Mouse (Mus musculus): ENCODE data around the gene Myog. TPM values are rescaled to one million over a fixed set of nuclear protein-coding genes. Genes with fewer than 3 reads are reported as not detected.

Myog gene
- polyA plus RNA-seq, 1 experiment from 2014 or later: 2.9 TPM

GRCm38 (mm10) chr1:134280174-134280573 lies 9.6 kb upstream of the Myog start:
- Histone ChIP-seq H3K27ac (ENCODE audit: low read length) (no peak overlapping the region), H3K9ac (ENCODE audit: low read length) (no peak overlapping the region), H3K4me2 (ENCODE audit: low read depth, low read length) (no peak overlapping the region), H3K36me3 (ENCODE audit: control insufficient read depth, insufficient read depth, low read length) (no peaks in the 10 kb centered on the region), H3K27me3 (ENCODE audit: control insufficient read depth, insufficient read depth, low read depth, low read length) (no peaks in the 10 kb centered on the region), H3K4me1 (replicated peaks; ENCODE audit: control insufficient read depth, insufficient read depth, low read length) (no peaks in the 10 kb centered on the region), H3K4me3 (ENCODE audit: low read length) (no peak overlapping the region), H3K9me3 (ENCODE audit: control insufficient read depth, low read length) (no peaks in the 10 kb centered on the region)
- 73% methylated on average over 5 of the region's 5 CpGs for WGBS
- ATAC-seq (ENCODE audit: low read depth): no peak

- Histone ChIP-seq H3K4me2 (ENCODE audit: low read depth, low read length) (no peak overlapping the region), H3K27me3 (ENCODE audit: control insufficient read depth, insufficient read depth, low read depth, low read length) (no peaks in the 10 kb centered on the region), H3K36me3 (ENCODE audit: control insufficient read depth, insufficient read depth, low read length) (no peaks in the 10 kb centered on the region), H3K27ac (ENCODE audit: low read length) (no peak overlapping the region), H3K9me3 (ENCODE audit: control insufficient read depth, low read length) (no peaks in the 10 kb centered on the region), H3K9ac (ENCODE audit: low read length) (no peak overlapping the region), H3K4me3 (ENCODE audit: low read length) (no peak overlapping the region), H3K4me1 (replicated peaks; ENCODE audit: control insufficient read depth, insufficient read depth, low read length) (no peaks in the 10 kb centered on the region)
- WGBS: 71% methylated on average over 4 of the region's 4 CpGs
- ATAC-seq (ENCODE audit: low read depth): no peak
Observed at GRCm38 (mm10) chr1:134281563-134281962, 8.2 kb upstream of the Myog start.

DNA sequence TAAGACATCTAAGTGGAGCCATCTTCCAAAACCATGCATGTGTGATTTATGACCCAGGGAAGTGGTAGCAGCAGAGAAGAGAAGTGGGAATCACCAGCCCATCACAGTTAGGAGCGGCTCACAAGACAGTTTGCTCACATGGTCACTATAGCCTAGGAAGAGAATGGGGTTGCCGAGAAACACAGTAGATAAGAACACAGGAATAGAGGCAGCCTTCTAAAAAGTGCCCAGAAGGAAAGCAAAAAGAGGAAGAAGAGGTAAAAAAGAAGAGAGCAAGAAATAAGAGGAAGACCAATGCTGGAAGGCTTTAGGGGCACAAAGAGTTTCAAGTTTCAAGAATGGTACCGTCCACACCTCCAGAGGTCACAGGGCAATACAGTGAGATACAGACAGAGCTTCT lies 7.4 kb upstream of the Myog start:
- Histone ChIP-seq H3K4me3 (ENCODE audit: low read length) (no peak overlapping the region), H3K4me1 (replicated peaks; ENCODE audit: control insufficient read depth, insufficient read depth, low read length) (no peaks in the 10 kb centered on the region), H3K27me3 (ENCODE audit: control insufficient read depth, insufficient read depth, low read depth, low read length) (no peaks in the 10 kb centered on the region), H3K27ac (ENCODE audit: low read length) (no peak overlapping the region), H3K4me2 (ENCODE audit: low read depth, low read length) (no peak overlapping the region), H3K36me3 (ENCODE audit: control insufficient read depth, insufficient read depth, low read length) (no peaks in the 10 kb centered on the region), H3K9ac (ENCODE audit: low read length) (no peak overlapping the region), H3K9me3 (ENCODE audit: control insufficient read depth, low read length) (no peaks in the 10 kb centered on the region)
- 60% methylated on average over 3 of the region's 3 CpGs for WGBS
- ATAC-seq (ENCODE audit: low read depth): no peak

DNA sequence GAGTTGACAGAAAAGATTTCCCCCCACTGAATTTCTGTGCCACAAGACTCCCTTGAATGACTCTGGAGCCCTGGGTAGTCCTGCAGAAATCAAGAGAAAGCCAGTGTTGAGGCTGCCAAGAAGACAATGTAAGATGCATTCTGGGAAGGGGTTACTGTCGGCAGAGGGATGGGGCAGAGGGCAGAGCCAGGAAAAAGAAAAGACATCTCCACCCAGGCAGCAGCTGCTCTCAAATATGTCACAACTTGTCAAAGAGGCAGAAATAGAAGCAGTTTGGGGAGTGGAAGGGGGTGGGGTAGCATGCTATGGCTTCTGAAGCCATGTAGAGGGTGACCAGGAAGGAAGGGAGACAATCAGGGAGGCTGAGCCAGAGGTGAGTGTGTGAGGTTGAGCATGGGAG lies 6.7 kb upstream of the Myog start:
- no peak overlapping the region for H3K4me3 ChIP-seq (ENCODE audit: low read length)
- no peak overlapping the region for H3K4me2 ChIP-seq (ENCODE audit: low read depth, low read length)
- ATAC-seq (ENCODE audit: low read depth): peak; percentile 59; the same call in 1 of the 2 replicates
- no peak overlapping the region for H3K9ac ChIP-seq (ENCODE audit: low read length)
- no peak overlapping the region for H3K27ac ChIP-seq (ENCODE audit: low read length)
- H3K36me3 ChIP-seq (ENCODE audit: control insufficient read depth, insufficient read depth, low read length): no peaks in the 10 kb centered on the region
- no peaks in the 10 kb centered on the region for H3K27me3 ChIP-seq (ENCODE audit: control insufficient read depth, insufficient read depth, low read depth, low read length)
- no peaks in the 10 kb centered on the region for H3K9me3 ChIP-seq (ENCODE audit: control insufficient read depth, low read length)
- no peaks in the 10 kb centered on the region for H3K4me1 ChIP-seq (replicated peaks; ENCODE audit: control insufficient read depth, insufficient read depth, low read length)
- WGBS: 25% methylated on average over 1 of the region's 1 CpGs

DNA sequence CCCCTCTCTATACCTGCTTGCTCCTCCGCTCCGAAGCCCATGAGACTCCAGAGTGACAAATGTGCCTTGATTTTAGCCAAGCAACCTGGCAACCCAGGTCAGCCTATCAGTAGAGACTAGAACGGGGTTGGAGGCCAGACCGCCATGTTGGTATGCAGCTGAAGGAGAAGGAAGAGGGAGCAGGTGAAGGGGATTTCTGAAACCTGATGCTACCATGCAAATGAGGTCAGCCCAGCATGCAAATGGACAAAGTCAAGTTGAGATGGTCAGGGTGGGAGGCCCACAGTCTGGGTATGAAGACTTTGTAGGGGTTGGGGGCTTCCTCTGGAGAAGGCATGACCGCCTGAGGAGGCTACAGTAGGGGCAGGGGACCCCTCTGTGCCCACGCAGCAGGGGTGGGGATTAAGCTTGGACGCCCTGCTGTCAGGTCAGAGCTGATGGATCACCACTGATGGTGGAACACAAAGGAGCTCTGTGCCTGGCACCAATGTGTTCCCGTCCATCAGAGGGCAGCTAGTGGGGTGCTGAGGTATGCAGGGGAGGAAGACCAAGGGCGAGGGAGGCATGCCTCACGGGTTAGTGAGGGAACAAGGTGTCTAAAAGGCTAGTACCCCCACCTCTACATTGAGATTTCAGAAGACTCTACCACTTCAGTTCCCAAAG lies 4.2 kb upstream of the Myog start:
- ATAC-seq (ENCODE audit: low read depth): no peak
- Histone ChIP-seq H3K9ac (ENCODE audit: low read length) (no peak overlapping the region), H3K27ac (ENCODE audit: low read length) (no peak overlapping the region), H3K27me3 (ENCODE audit: control insufficient read depth, insufficient read depth, low read depth, low read length) (no peaks in the 10 kb centered on the region), H3K4me3 (ENCODE audit: low read length) (no peak overlapping the region), H3K9me3 (ENCODE audit: control insufficient read depth, low read length) (no peaks in the 10 kb centered on the region), H3K4me2 (ENCODE audit: low read depth, low read length) (no peak overlapping the region), H3K4me1 (replicated peaks; ENCODE audit: control insufficient read depth, insufficient read depth, low read length) (no peaks in the 10 kb centered on the region), H3K36me3 (ENCODE audit: control insufficient read depth, insufficient read depth, low read length) (no peaks in the 10 kb centered on the region)
- WGBS: 45% methylated on average over 10 of the region's 10 CpGs

- ATAC-seq (ENCODE audit: low read depth): no peak
Observed at GRCm38 (mm10) chr1:134288239-134288638, 1.6 kb upstream of the Myog start.

DNA sequence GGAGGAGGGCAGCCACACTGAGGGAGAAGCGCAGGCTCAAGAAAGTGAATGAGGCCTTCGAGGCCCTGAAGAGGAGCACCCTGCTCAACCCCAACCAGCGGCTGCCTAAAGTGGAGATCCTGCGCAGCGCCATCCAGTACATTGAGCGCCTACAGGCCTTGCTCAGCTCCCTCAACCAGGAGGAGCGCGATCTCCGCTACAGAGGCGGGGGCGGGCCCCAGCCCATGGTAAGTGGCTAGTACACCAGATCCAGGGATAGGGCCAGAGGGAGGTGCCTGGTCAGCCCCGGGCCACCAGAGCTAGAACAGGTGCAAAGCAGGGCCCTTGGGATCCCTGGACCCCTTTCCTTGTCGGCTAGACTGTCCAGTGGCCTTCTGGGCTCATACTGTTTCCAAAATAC lies 511 bp downstream of the Myog start:
- no peak for ATAC-seq (ENCODE audit: low read depth)
- H3K4me3 ChIP-seq (ENCODE audit: low read length): no peak overlapping the region
- no peak overlapping the region for H3K9ac ChIP-seq (ENCODE audit: low read length)

More at GRCm38 (mm10) chr1:134288239-134288638, 1.6 kb upstream of the Myog start:
- Histone ChIP-seq H3K4me2 (ENCODE audit: low read depth, low read length) (no peak overlapping the region), H3K9ac (ENCODE audit: low read length) (no peak overlapping the region), H3K9me3 (ENCODE audit: control insufficient read depth, low read length) (no peaks in the 10 kb centered on the region), H3K4me3 (ENCODE audit: low read length) (no peak overlapping the region), H3K36me3 (ENCODE audit: control insufficient read depth, insufficient read depth, low read length) (no peaks in the 10 kb centered on the region), H3K27ac (ENCODE audit: low read length) (no peak overlapping the region), H3K27me3 (ENCODE audit: control insufficient read depth, insufficient read depth, low read depth, low read length) (no peaks in the 10 kb centered on the region), H3K4me1 (replicated peaks; ENCODE audit: control insufficient read depth, insufficient read depth, low read length) (peaks cover 5% of the 10 kb centered on the region; the same call in 1 of the 2 replicates)
- 54% methylated on average over 3 of the region's 3 CpGs for WGBS

GRCm38 (mm10) chr1:134290909-134291308 lies 1.1 kb downstream of the Myog start:
- Histone ChIP-seq H3K9me3 (ENCODE audit: control insufficient read depth, low read length) (no peaks in the 10 kb centered on the region), H3K9ac (ENCODE audit: low read length) (no peak overlapping the region), H3K4me1 (replicated peaks; ENCODE audit: control insufficient read depth, insufficient read depth, low read length) (peaks cover 7% of the 10 kb centered on the region; the same call in 1 of the 2 replicates), H3K4me3 (ENCODE audit: low read length) (no peak overlapping the region), H3K4me2 (ENCODE audit: low read depth, low read length) (no peak overlapping the region), H3K27ac (ENCODE audit: low read length) (no peak overlapping the region), H3K36me3 (ENCODE audit: control insufficient read depth, insufficient read depth, low read length) (no peaks in the 10 kb centered on the region), H3K27me3 (ENCODE audit: control insufficient read depth, insufficient read depth, low read depth, low read length) (no peaks in the 10 kb centered on the region)
- ATAC-seq (ENCODE audit: low read depth): no peak
- WGBS: 54% methylated on average over 5 of the region's 5 CpGs

More for the DNA sequence above, 511 bp downstream of the Myog start:
- H3K36me3 ChIP-seq (ENCODE audit: control insufficient read depth, insufficient read depth, low read length): no peaks in the 10 kb centered on the region
- no peaks in the 10 kb centered on the region for H3K9me3 ChIP-seq (ENCODE audit: control insufficient read depth, low read length)
- no peak overlapping the region for H3K27ac ChIP-seq (ENCODE audit: low read length)
- H3K27me3 ChIP-seq (ENCODE audit: control insufficient read depth, insufficient read depth, low read depth, low read length): no peaks in the 10 kb centered on the region
- H3K4me2 ChIP-seq (ENCODE audit: low read depth, low read length): no peak overlapping the region
- WGBS: 87% methylated on average over 13 of the region's 13 CpGs
- H3K4me1 ChIP-seq (replicated peaks; ENCODE audit: control insufficient read depth, insufficient read depth, low read length): peaks cover 7% of the 10 kb centered on the region; the same call in 1 of the 2 replicates

DNA sequence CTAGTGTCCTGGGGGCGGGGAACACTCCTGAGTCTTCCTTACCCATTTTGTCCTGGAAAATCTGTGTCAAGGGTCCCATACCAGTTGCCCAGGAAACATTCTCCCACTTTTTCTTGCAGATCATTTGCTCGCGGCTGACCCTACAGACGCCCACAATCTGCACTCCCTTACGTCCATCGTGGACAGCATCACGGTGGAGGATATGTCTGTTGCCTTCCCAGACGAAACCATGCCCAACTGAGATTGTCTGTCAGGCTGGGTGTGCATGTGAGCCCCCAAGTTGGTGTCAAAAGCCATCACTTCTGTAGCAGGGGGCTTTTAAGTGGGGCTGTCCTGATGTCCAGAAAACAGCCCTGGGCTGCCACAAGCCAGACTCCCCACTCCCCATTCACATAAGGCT lies 1.8 kb downstream of the Myog start:
- ATAC-seq (ENCODE audit: low read depth): no peak
- Histone ChIP-seq H3K9me3 (ENCODE audit: control insufficient read depth, low read length) (no peaks in the 10 kb centered on the region), H3K9ac (ENCODE audit: low read length) (no peak overlapping the region), H3K27me3 (ENCODE audit: control insufficient read depth, insufficient read depth, low read depth, low read length) (no peaks in the 10 kb centered on the region), H3K36me3 (ENCODE audit: control insufficient read depth, insufficient read depth, low read length) (no peaks in the 10 kb centered on the region), H3K4me3 (ENCODE audit: low read length) (no peak overlapping the region), H3K4me2 (ENCODE audit: low read depth, low read length) (no peak overlapping the region), H3K4me1 (replicated peaks; ENCODE audit: control insufficient read depth, insufficient read depth, low read length) (peaks cover 7% of the 10 kb centered on the region; the same call in 1 of the 2 replicates), H3K27ac (ENCODE audit: low read length) (no peak overlapping the region)
- WGBS: 67% methylated on average over 8 of the region's 8 CpGs
